Mouse (Mus musculus): ENCODE measurements around the gene Scaf1. TPM values are rescaled to one million over a fixed set of nuclear protein-coding genes. Genes with fewer than 3 reads are reported as not detected.

Gene Scaf1
- polyA plus RNA-seq (2015; fragmentation: Nextera tagmentation; extraction: Ambion mirVana): 15.0 and 17.0 TPM in 2 replicates

GRCm38 (mm10) chr7:45015957-45016612 is at the start of gene Scaf1:
Gene Scaf1 (minus strand): TSS chr7:45016363.

GRCm38 (mm10) chr7:45062239-45062835 is 46.2 kb upstream of the Scaf1 start, which contains the start of the genes Nosip and Prrg2:
Gene Nosip (plus strand): TSS chr7:45062429.
Gene Prrg2 (minus strand): TSS chr7:45062677.

GRCm38 (mm10) chr7:45052862-45053116 is 36.6 kb upstream of the Scaf1 start, which contains the start of gene Prr12:
Gene Prr12 (minus strand): TSS chr7:45052881.

GRCm38 (mm10) chr7:45017242-45018061 is 1.3 kb upstream of the Scaf1 start, which contains the start of gene Rras:
Gene Rras (plus strand): TSS chr7:45017961.

DNA sequence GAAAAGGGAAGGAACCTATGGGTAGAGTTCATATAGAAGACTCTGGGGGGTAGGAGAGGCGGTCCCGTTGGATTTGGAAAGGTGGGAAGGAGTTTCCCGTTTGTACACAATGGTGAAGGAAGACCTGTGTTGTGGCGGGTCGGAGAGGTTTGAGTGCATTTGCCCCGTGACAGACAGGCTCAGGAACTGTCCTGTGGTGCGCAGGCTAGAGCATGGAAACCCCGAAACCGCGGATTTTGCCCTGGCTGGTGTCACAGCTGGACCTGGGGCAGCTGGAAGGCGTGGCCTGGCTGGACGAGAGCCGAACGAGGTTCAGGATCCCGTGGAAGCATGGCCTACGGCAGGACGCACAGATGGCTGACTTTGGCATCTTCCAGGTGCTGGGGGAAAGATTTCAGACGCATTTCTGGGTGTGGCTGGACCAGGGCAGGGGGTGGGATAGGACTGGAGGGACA is 17.6 kb downstream of the Scaf1 start, which contains the start of gene Bcl2l12:
Gene Bcl2l12 (minus strand): TSS at position 212 of the 455 bp plus-strand sequence.

GRCm38 (mm10) chr7:44997231-44997939 is 18.8 kb downstream of the Scaf1 start, which contains the start of gene Irf3:
Gene Irf3 (plus strand): TSS chr7:44997648.

DNA sequence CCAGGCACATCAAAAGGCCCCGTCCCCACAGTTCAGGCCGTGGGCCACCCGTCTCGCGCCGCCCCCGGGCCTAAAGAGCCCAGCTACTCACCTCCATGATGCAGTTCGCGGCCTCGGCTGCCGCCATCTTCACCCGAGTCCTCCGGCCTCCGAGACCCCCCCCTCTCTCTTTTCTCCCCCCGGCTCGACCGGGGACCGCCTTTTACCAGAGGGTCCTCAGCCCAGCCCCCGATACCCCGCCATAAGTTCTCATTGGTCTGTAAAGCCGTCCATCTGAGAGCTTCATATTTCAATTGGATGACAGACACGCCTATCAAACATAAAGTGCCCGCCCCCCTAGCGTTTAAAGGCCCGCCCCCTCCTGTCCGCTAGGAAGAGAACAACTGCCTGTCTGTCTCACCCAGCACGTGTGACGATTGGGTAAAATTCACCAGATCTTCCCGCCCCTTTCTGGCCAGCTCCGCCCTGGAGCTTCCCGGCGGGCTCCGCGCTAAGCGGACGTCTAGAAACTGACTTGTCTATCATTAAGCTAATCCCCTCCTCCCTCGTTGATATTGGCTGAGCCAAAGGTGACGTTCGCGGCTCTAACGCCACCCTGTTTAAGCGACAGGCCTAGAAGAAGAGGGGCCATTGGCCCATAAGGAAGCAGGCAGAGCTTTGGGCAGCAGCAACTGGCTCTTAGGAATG is 29.8 kb downstream of the Scaf1 start, which contains the start of gene Prmt1:
Gene Prmt1 (minus strand): TSS at position 377 of the 687 bp plus-strand sequence.

GRCm38 (mm10) chr7:44974383-44975116 is 41.6 kb downstream of the Scaf1 start, which contains the start of gene Cpt1c:
Gene Cpt1c (minus strand): TSS chr7:44974851.

Other genes with a start within 250 kb of the Scaf1 start
- 54.6 and 55.9 TPM in 2 replicates for gene Nup62, start 200.3 kb downstream of the Scaf1 start, polyA plus RNA-seq (2015; fragmentation: Nextera tagmentation; extraction: Ambion mirVana)
- gene Il4i1, start 200.0 kb downstream of the Scaf1 start, polyA plus RNA-seq (2015; fragmentation: Nextera tagmentation; extraction: Ambion mirVana): 2.1 and 2.3 TPM in 2 replicates
- gene Atf5, start 199.7 kb downstream of the Scaf1 start, polyA plus RNA-seq (2015; fragmentation: Nextera tagmentation; extraction: Ambion mirVana): 2.1 and 2.6 TPM in 2 replicates
- 30.3 and 34.1 TPM in 2 replicates for gene Akt1s1, start 167.4 kb downstream of the Scaf1 start, polyA plus RNA-seq (2015; fragmentation: Nextera tagmentation; extraction: Ambion mirVana)
- gene Tbc1d17, start 167.3 kb downstream of the Scaf1 start, polyA plus RNA-seq (2015; fragmentation: Nextera tagmentation; extraction: Ambion mirVana): 34.9 and 39.2 TPM in 2 replicates
- gene Pnkp, start 159.2 kb downstream of the Scaf1 start, polyA plus RNA-seq (2015; fragmentation: Nextera tagmentation; extraction: Ambion mirVana): 44.6 and 51.7 TPM in 2 replicates
- gene Ptov1, start 146.6 kb downstream of the Scaf1 start, polyA plus RNA-seq (2015; fragmentation: Nextera tagmentation; extraction: Ambion mirVana): 75.8 and 108 TPM in 2 replicates
- 39.9 and 44.7 TPM in 2 replicates for gene Med25, start 123.7 kb downstream of the Scaf1 start, polyA plus RNA-seq (2015; fragmentation: Nextera tagmentation; extraction: Ambion mirVana)
- gene Fuz, start 120.3 kb downstream of the Scaf1 start, polyA plus RNA-seq (2015; fragmentation: Nextera tagmentation; extraction: Ambion mirVana): 6.4 and 7.7 TPM in 2 replicates
- gene Ap2a1, start 86.9 kb downstream of the Scaf1 start, polyA plus RNA-seq (2015; fragmentation: Nextera tagmentation; extraction: Ambion mirVana): 54.9 and 61.8 TPM in 2 replicates
- gene Tsks, start 73.2 kb downstream of the Scaf1 start, polyA plus RNA-seq (2015; fragmentation: Nextera tagmentation; extraction: Ambion mirVana): 0.17 TPM in 1 of 2 replicates, not detected in the other
- gene Cpt1c, start 41.5 kb downstream of the Scaf1 start, polyA plus RNA-seq (2015; fragmentation: Nextera tagmentation; extraction: Ambion mirVana): 3.7 and 4.5 TPM in 2 replicates
- gene Prmt1, start 29.8 kb downstream of the Scaf1 start, polyA plus RNA-seq (2015; fragmentation: Nextera tagmentation; extraction: Ambion mirVana): 215 and 217 TPM in 2 replicates
- 54.1 and 62.3 TPM in 2 replicates for gene Irf3, start 18.7 kb downstream of the Scaf1 start, polyA plus RNA-seq (2015; fragmentation: Nextera tagmentation; extraction: Ambion mirVana)
- 28.5 and 32.0 TPM in 2 replicates for gene Bcl2l12, start 17.7 kb downstream of the Scaf1 start, polyA plus RNA-seq (2015; fragmentation: Nextera tagmentation; extraction: Ambion mirVana)
- 25.6 and 26.0 TPM in 2 replicates for gene Rras, start 1.6 kb upstream of the Scaf1 start, polyA plus RNA-seq (2015; fragmentation: Nextera tagmentation; extraction: Ambion mirVana)
- gene Prr12, start 36.5 kb upstream of the Scaf1 start, polyA plus RNA-seq (2015; fragmentation: Nextera tagmentation; extraction: Ambion mirVana): 3.9 and 5.0 TPM in 2 replicates
- gene Nosip, start 46.1 kb upstream of the Scaf1 start, polyA plus RNA-seq (2015; fragmentation: Nextera tagmentation; extraction: Ambion mirVana): 37.2 and 45.0 TPM in 2 replicates
- 10.0 and 12.4 TPM in 2 replicates for gene Prrg2, start 46.3 kb upstream of the Scaf1 start, polyA plus RNA-seq (2015; fragmentation: Nextera tagmentation; extraction: Ambion mirVana)
- gene Rcn3, start 75.9 kb upstream of the Scaf1 start, polyA plus RNA-seq (2015; fragmentation: Nextera tagmentation; extraction: Ambion mirVana): 80.3 and 93.9 TPM in 2 replicates
- gene Fcgrt, start 87.5 kb upstream of the Scaf1 start, polyA plus RNA-seq (2015; fragmentation: Nextera tagmentation; extraction: Ambion mirVana): 59.4 and 86.0 TPM in 2 replicates
- gene Rps11, start 108.1 kb upstream of the Scaf1 start, polyA plus RNA-seq (2015; fragmentation: Nextera tagmentation; extraction: Ambion mirVana): 1,257 and 1,307 TPM in 2 replicates
- 1,601 and 1,631 TPM in 2 replicates for gene Rpl13a, start 112.4 kb upstream of the Scaf1 start, polyA plus RNA-seq (2015; fragmentation: Nextera tagmentation; extraction: Ambion mirVana)
- gene Gm45713, start 119.9 kb upstream of the Scaf1 start, polyA plus RNA-seq (2015; fragmentation: Nextera tagmentation; extraction: Ambion mirVana): 0.35 and 0.44 TPM in 2 replicates
- 7.2 and 9.3 TPM in 2 replicates for gene Flt3l, start 120.1 kb upstream of the Scaf1 start, polyA plus RNA-seq (2015; fragmentation: Nextera tagmentation; extraction: Ambion mirVana)
- 45.1 and 48.9 TPM in 2 replicates for gene Pih1d1, start 137.9 kb upstream of the Scaf1 start, polyA plus RNA-seq (2015; fragmentation: Nextera tagmentation; extraction: Ambion mirVana)
- gene Aldh16a1, start 138.2 kb upstream of the Scaf1 start, polyA plus RNA-seq (2015; fragmentation: Nextera tagmentation; extraction: Ambion mirVana): 29.7 and 31.2 TPM in 2 replicates
- not detected in 2 replicates for gene Slc17a7, start 147.6 kb upstream of the Scaf1 start, polyA plus RNA-seq (2015; fragmentation: Nextera tagmentation; extraction: Ambion mirVana)
- not detected in 2 replicates for gene Gfy, start 163.2 kb upstream of the Scaf1 start, polyA plus RNA-seq (2015; fragmentation: Nextera tagmentation; extraction: Ambion mirVana)
- gene Pth2, start 164.6 kb upstream of the Scaf1 start, polyA plus RNA-seq (2015; fragmentation: Nextera tagmentation; extraction: Ambion mirVana): not detected in 2 replicates
- gene Ccdc155, start 188.5 kb upstream of the Scaf1 start, polyA plus RNA-seq (2015; fragmentation: Nextera tagmentation; extraction: Ambion mirVana): 0.12 and 0.29 TPM in 2 replicates
- gene Dkkl1, start 195.8 kb upstream of the Scaf1 start, polyA plus RNA-seq (2015; fragmentation: Nextera tagmentation; extraction: Ambion mirVana): 7.5 and 8.4 TPM in 2 replicates
- gene Tead2, start 199.4 kb upstream of the Scaf1 start, polyA plus RNA-seq (2015; fragmentation: Nextera tagmentation; extraction: Ambion mirVana): 14.5 and 20.8 TPM in 2 replicates
- gene Cd37, start 222.8 kb upstream of the Scaf1 start, polyA plus RNA-seq (2015; fragmentation: Nextera tagmentation; extraction: Ambion mirVana): 71.1 and 87.7 TPM in 2 replicates
- gene Slc6a16, start 224.7 kb upstream of the Scaf1 start, polyA plus RNA-seq (2015; fragmentation: Nextera tagmentation; extraction: Ambion mirVana): 0.10 TPM in 1 of 2 replicates, not detected in the other